Mouse (Mus musculus) intestine, embryonic 14.5 days (tissue): ENCODE results near the gene Slc30a2. TPM values are rescaled to one million over a fixed set of nuclear protein-coding genes. Genes with fewer than 3 reads are reported as not detected.
"Not testable (repeated sequence)": the region's sequence is repeated elsewhere in the genome, so short reads cannot be mapped to it uniquely, and the experiment has no call there.

ENCODE experiments used
- ATAC-seq: fragments of 200-750 bp; cut with Nextera tagmentation; replicated peaks from 2 replicates; pipeline ENCODE4 v1.8.0; 2017; ENCODE audit warnings: low read depth, moderate number of reproducible peaks, moderate TSS enrichment, moderate library complexity; ENCODE audit not compliant: low FRiP score, low TSS enrichment
- DNase-seq: peaks from one replicate; pipeline ENCODE4 v3.0.0-alpha.2; 2018; ENCODE audit warnings: low spot score
- H3K27ac ChIP-seq: fragments of 300-500 bp; sonication (generic); 2 replicates; pipeline ENCODE4 v1.5.1; 2014; ENCODE audit warnings: low read depth, mild to moderate bottlenecking, control low read depth
- H3K27me3 ChIP-seq: fragments of 300-500 bp; sonication (generic); replicated peaks from 2 replicates; pipeline ENCODE4 v1.6.1; 2014; ENCODE audit warnings: low read length, control low read depth; ENCODE audit not compliant: control insufficient read depth, insufficient read depth
- H3K36me3 ChIP-seq: fragments of 300-500 bp; sonication (generic); 2 replicates; pipeline ENCODE4 v1.6.1; 2014; ENCODE audit warnings: low read length, control low read depth; ENCODE audit not compliant: control insufficient read depth, insufficient read depth
- H3K4me1 ChIP-seq: fragments of 300-500 bp; sonication (generic); replicated peaks from 2 replicates; pipeline ENCODE4 v1.6.1; 2014; ENCODE audit warnings: low read length, control low read depth, mixed read lengths; ENCODE audit not compliant: control insufficient read depth, insufficient read depth
- H3K4me2 ChIP-seq: fragments of 300-500 bp; sonication (generic); 2 replicates; pipeline ENCODE4 v1.6.1; 2014; ENCODE audit warnings: low read length
- H3K4me3 ChIP-seq: fragments of 300-500 bp; sonication (generic); 2 replicates; pipeline ENCODE4 v1.5.1; 2014; ENCODE audit warnings: low read depth, low read length, control low read depth, mixed read lengths
- H3K9ac ChIP-seq: fragments of 300-500 bp; sonication (generic); 2 replicates; pipeline ENCODE4 v1.6.1; 2014; ENCODE audit warnings: mild to moderate bottlenecking, low read length
- H3K9me3 ChIP-seq: fragments of 300-500 bp; sonication (generic); 2 replicates; pipeline ENCODE4 v1.6.1; 2016; ENCODE audit warnings: low read length, control low read depth; ENCODE audit not compliant: control insufficient read depth
- whole genome bisulfite sequencing: fragments of 180-500 bp; shearing (Covaris S2); extraction: QIAGEN DNeasy Blood & Tissue Kit; methylation state at CpG from one replicate; pipeline ENCODE4 v1.1.7; 2014; 5-methylcytosine and 5-hydroxymethylcytosine counted together
- polyA plus RNA-seq: library from polyadenylated mRNA; unstranded; fragments of >200 nt; fragmentation: Nextera tagmentation; extraction: Ambion mirVana; gene quantifications from 2 replicates; pipeline ENCODE4 v1.2.1, GENCODE M21; 2014

Gene Slc30a2
- polyA plus RNA-seq, result 0.19 and 0.26 TPM in 2 replicates

GRCm38 (mm10) chr4:134343071-134344031, at the start of gene Slc30a2:
Slc30a2 (plus strand) TSS chr4:134343181.
- Histone ChIP-seq H3K27ac (no peak within 1 kb of the TSS), H3K4me3 (peak within 1 kb of the TSS; percentile 29), H3K9me3 (no peaks in the 10 kb centered on the region), H3K4me1 (peaks cover 11% of the 10 kb centered on the region; the same call in 1 of the 2 replicates), H3K36me3 (no peaks in the 10 kb centered on the region), H3K27me3 (peaks cover 44% of the 10 kb centered on the region), H3K4me2 (peak within 1 kb of the TSS; percentile 47), H3K9ac (no peak within 1 kb of the TSS)
- DNase-seq, result peak; percentile 74
- WGBS, result 2% methylated on average over 60 of the region's 61 CpGs
- ATAC-seq, result peak; percentile 43; the same call in 1 of the 2 replicates

GRCm38 (mm10) chr4:134293692-134294163, 49.3 kb upstream of the Slc30a2 start:
- no peak for ATAC-seq
- Histone ChIP-seq H3K27ac (no peak overlapping the region), H3K27me3 (0 out of 2 replicates have a peak, but pooled peaks cover 9% of the 10 kb centered on the region), H3K9me3 (0 out of 2 replicates have a peak, but pooled peaks cover 3% of the 10 kb centered on the region), H3K9ac (no peak overlapping the region), H3K4me3 (no peak overlapping the region), H3K36me3 (no peaks in the 10 kb centered on the region), H3K4me2 (no peak overlapping the region), H3K4me1 (peaks cover 5% of the 10 kb centered on the region)
- no peak for DNase-seq
- WGBS, result 62% methylated on average over 9 of the region's 9 CpGs

GRCm38 (mm10) chr4:134296096-134296495, 46.9 kb upstream of the Slc30a2 start:
- not testable (repeated sequence) for H3K36me3 ChIP-seq, ATAC-seq, H3K4me2 ChIP-seq, H3K4me3 ChIP-seq, DNase-seq, H3K4me1 ChIP-seq, H3K9ac ChIP-seq, H3K9me3 ChIP-seq, H3K27ac ChIP-seq, H3K27me3 ChIP-seq
- WGBS, result 86% methylated on average over 4 of the region's 4 CpGs

GRCm38 (mm10) chr4:134296523-134296922, 46.5 kb upstream of the Slc30a2 start:
- no peak overlapping the region for H3K4me3 ChIP-seq
- H3K9me3 ChIP-seq, result 0 out of 2 replicates have a peak, but pooled peaks cover 3% of the 10 kb centered on the region
- H3K4me2 ChIP-seq, result no peak overlapping the region
- no peak overlapping the region for H3K9ac ChIP-seq
- ATAC-seq (no peak), DNase-seq (no peak)
- no peaks in the 10 kb centered on the region for H3K36me3 ChIP-seq
- no peaks in the 10 kb centered on the region for H3K4me1 ChIP-seq
- 88% methylated on average over 4 of the region's 4 CpGs for WGBS
- no peak overlapping the region for H3K27ac ChIP-seq
- 0 out of 2 replicates have a peak, but pooled peaks cover 9% of the 10 kb centered on the region for H3K27me3 ChIP-seq

- Histone ChIP-seq H3K4me1 (no peaks in the 10 kb centered on the region), H3K4me2 (no peak overlapping the region), H3K9me3 (0 out of 2 replicates have a peak, but pooled peaks cover 3% of the 10 kb centered on the region), H3K4me3 (no peak overlapping the region), H3K36me3 (no peaks in the 10 kb centered on the region), H3K27ac (no peak overlapping the region), H3K9ac (no peak overlapping the region), H3K27me3 (0 out of 2 replicates have a peak, but pooled peaks cover 9% of the 10 kb centered on the region)
- 91% methylated on average over 8 of the region's 8 CpGs for WGBS
- ATAC-seq, result no peak
- DNase-seq, result no peak
These were observed 45.6 kb upstream of the Slc30a2 start for GRCm38 (mm10) chr4:134297369-134297768.

GRCm38 (mm10) chr4:134298626-134299497, 44.1 kb upstream of the Slc30a2 start:
- WGBS, result 71% methylated on average over 19 of the region's 19 CpGs
- Histone ChIP-seq H3K36me3 (no peaks in the 10 kb centered on the region), H3K4me3 (no peak overlapping the region), H3K9ac (no peak overlapping the region), H3K27ac (no peak overlapping the region), H3K27me3 (no peaks in the 10 kb centered on the region), H3K4me2 (no peak overlapping the region), H3K4me1 (no peaks in the 10 kb centered on the region), H3K9me3 (0 out of 2 replicates have a peak, but pooled peaks cover 3% of the 10 kb centered on the region)
- ATAC-seq, result no peak
- DNase-seq, result no peak

GRCm38 (mm10) chr4:134299498-134299810, 43.5 kb upstream of the Slc30a2 start:
- 73% methylated on average over 4 of the region's 4 CpGs for WGBS
- Histone ChIP-seq H3K4me3 (no peak overlapping the region), H3K36me3 (no peaks in the 10 kb centered on the region), H3K4me2 (no peak overlapping the region), H3K4me1 (no peaks in the 10 kb centered on the region), H3K27me3 (no peaks in the 10 kb centered on the region), H3K9ac (no peak overlapping the region), H3K27ac (no peak overlapping the region), H3K9me3 (0 out of 2 replicates have a peak, but pooled peaks cover 3% of the 10 kb centered on the region)
- ATAC-seq (no peak), DNase-seq (no peak)

- no peaks in the 10 kb centered on the region for H3K27me3 ChIP-seq
- 66% methylated on average over 9 of the region's 9 CpGs for WGBS
- H3K9ac ChIP-seq, result no peak overlapping the region
- H3K4me1 ChIP-seq, result no peaks in the 10 kb centered on the region
- no peak overlapping the region for H3K4me2 ChIP-seq
- no peak for DNase-seq
- no peak overlapping the region for H3K27ac ChIP-seq
- 0 out of 2 replicates have a peak, but pooled peaks cover 3% of the 10 kb centered on the region for H3K9me3 ChIP-seq
- no peak for ATAC-seq
- no peaks in the 10 kb centered on the region for H3K36me3 ChIP-seq
- no peak overlapping the region for H3K4me3 ChIP-seq
These were observed 42.7 kb upstream of the Slc30a2 start for GRCm38 (mm10) chr4:134300316-134300715.
